Comparison of ENCODE assay signal across 8 mouse cellular contexts in the genomic region with DNA sequence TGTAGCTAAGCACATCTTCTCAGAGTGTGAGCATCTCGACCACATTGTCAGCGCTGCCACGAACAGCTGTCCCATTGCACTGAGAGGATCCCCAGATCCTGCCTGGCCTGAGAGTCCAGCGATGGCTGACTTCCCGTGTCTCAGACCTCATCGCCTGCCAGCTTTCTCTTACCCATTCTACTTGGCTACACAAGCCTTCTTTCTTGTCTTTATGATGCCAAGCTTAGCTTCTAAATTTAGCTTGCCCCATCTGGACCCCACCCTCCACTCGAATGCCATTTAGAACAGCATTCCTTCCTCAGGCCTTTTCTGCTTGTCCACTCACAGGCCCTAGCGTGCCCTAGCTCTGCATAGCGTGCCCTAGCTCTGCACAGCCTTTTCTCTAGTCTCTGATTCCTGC.
A peak's percentile ranks its signal among the peaks of the same experiment; 100 is the strongest.
DNase-seq lines count a peak whose midpoint lies in the region; ATAC-seq lines count a peak whose summit lies in the region.
"Had no signal": no experiment of that assay in that cellular context is flagged by ENCODE, and none has a peak within 500 bp of the region (broad histone marks: within the 10 kb centered on the region; RNA-seq: fewer than 3 reads in every experiment).

No protein-coding gene starts in this region.

- H3K4me3 ChIP-seq in lung, embryonic 16.5 days (ENCODE audit: low read length), result no peak overlapping the region

- 49% methylated on average over 9 of the region's 9 CpGs for WGBS in lung, embryonic 16.5 days

- peak; percentile 75 for ATAC-seq in lung, embryonic 16.5 days (ENCODE audit: low read depth)
- ATAC-seq in megakaryocyte-erythroid progenitor cell, adult 5-6 weeks (replicated peaks; ENCODE audit: low FRiP score, low TSS enrichment, poor library complexity, severe bottlenecking), result no peak
- no peak for ATAC-seq in monocyte, adult 5-6 weeks (replicated peaks; ENCODE audit: insufficient number of reproducible peaks, low FRiP score, low TSS enrichment, poor library complexity, severe bottlenecking)

- no peak overlapping the region for H3K4me2 ChIP-seq in lung, embryonic 16.5 days (ENCODE audit: low read depth, low read length)

- no peak overlapping the region for H3K9ac ChIP-seq in lung, embryonic 16.5 days (ENCODE audit: low read length)
- H3K9ac ChIP-seq: liver, embryonic 14.5 days had no signal

- H3K9me3 ChIP-seq in lung, embryonic 16.5 days (ENCODE audit: control insufficient read depth, low read length), result no peaks in the 10 kb centered on the region

- peak; percentile 59 for DNase-seq in NIH3T3 (ENCODE audit: low read depth)
- peak; percentile 79 for DNase-seq in cerebellum, adult 11-12 months
- DNase-seq in heart, adult 18-20 months, result peak; percentile 69 to 80
- DNase-seq in adrenal gland, adult 8-10 months, result no peak

- peaks cover 45% of the 10 kb centered on the region for H3K4me1 ChIP-seq in lung, embryonic 16.5 days (replicated peaks; ENCODE audit: control insufficient read depth, insufficient read depth, low read length)

- peak overlapping the region; percentile 86 for H3K27ac ChIP-seq in lung, embryonic 16.5 days (ENCODE audit: low read length)
- H3K27ac ChIP-seq: liver, embryonic 14.5 days had no signal

- no peaks in the 10 kb centered on the region for H3K27me3 ChIP-seq in lung, embryonic 16.5 days (ENCODE audit: control insufficient read depth, insufficient read depth, low read depth, low read length)

- no peaks in the 10 kb centered on the region for H3K36me3 ChIP-seq in lung, embryonic 16.5 days (ENCODE audit: control insufficient read depth, insufficient read depth, low read length)
